Mouse (Mus musculus) spleen, adult 2 months (tissue): Measurements from ENCODE around the gene Med29.

Experiments used
- CTCF ChIP-seq: fragments of 200-500 bp; IDR thresholded peaks from 2 replicates; pipeline ENCODE4 v1.5.1; 2011; ENCODE audit warnings: mild to moderate bottlenecking, inconsistent platforms; ENCODE audit not compliant: insufficient read depth, insufficient read length, insufficient replicate concordance; ENCODE audit errors: extremely low read depth
- POLR2A ChIP-seq: fragments of 200-500 bp; IDR thresholded peaks from 2 replicates; pipeline ENCODE4 v1.6.1; 2011; ENCODE audit warnings: low read depth, low read length, inconsistent platforms

- TF ChIP-seq POLR2A (no peak), CTCF (no peak)
Observed at GRCm38 (mm10) chr7:28437964-28438363, 45.5 kb upstream of the Med29 start.
